1 mouse cellular context compared by ENCODE assay signal in genomic region chr6:122600066-122600646, GRCm38 (mm10).
A peak's percentile ranks its signal among the peaks of the same experiment; 100 is the strongest.
TF ChIP-seq lines count a peak whose summit lies in the region.

No protein-coding gene starts in this region.

TF ChIP-seq in CH12.LX, 34 proteins besides CTCF, POLR2A, EP300 and RAD21:
- TF ChIP-seq USF1 (IDR thresholded peaks at IDR 0.05; ENCODE audit: low read depth, low read length) (no peak), ZKSCAN1 (IDR thresholded peaks at IDR 0.05; ENCODE audit: borderline replicate concordance, low read depth, low read length) (no peak), TBP (conservative IDR thresholded peaks at IDR 0.05; ENCODE audit: low read depth, low read length) (peak; percentile 94), NELFE (IDR thresholded peaks at IDR 0.05; ENCODE audit: low read depth, low read length) (peak; percentile 76), ZC3H11A (IDR thresholded peaks at IDR 0.05; ENCODE audit: low read depth, low read length) (no peak), BHLHE40 (IDR thresholded peaks at IDR 0.05; ENCODE audit: low read depth, low read length) (no peak), MXI1 (IDR thresholded peaks at IDR 0.05; ENCODE audit: low read depth, low read length) (no peak), ELF1 (IDR thresholded peaks at IDR 0.05; ENCODE audit: low read depth, low read length) (no peak), CHD2 (IDR thresholded peaks at IDR 0.05; ENCODE audit: low read length) (no peak), POLR2AphosphoS2 (IDR thresholded peaks at IDR 0.05; ENCODE audit: low read depth, low read length) (peak; percentile 62; the same call in 1 of the 2 replicates), KAT2A (IDR thresholded peaks at IDR 0.05; ENCODE audit: insufficient replicate concordance, low read length) (no peak), ZMIZ1 (IDR thresholded peaks at IDR 0.05; ENCODE audit: low read depth, low read length) (peak; percentile 90), TCF12 (IDR thresholded peaks at IDR 0.05; ENCODE audit: low read depth, low read length) (0 out of 2 replicates have a peak, but pooled peaks have one; percentile 15)
